Mouse (Mus musculus) hindbrain, embryonic 11.5 days (tissue): ENCODE results near the gene Wdtc1. TPM values are rescaled to one million over a fixed set of nuclear protein-coding genes. Genes with fewer than 3 reads are reported as not detected.
A peak's percentile ranks its signal among the peaks of the same experiment; 100 is the strongest.

Source experiments
- ATAC-seq: fragments of 200-750 bp; cut with Nextera tagmentation; 2 replicates; pipeline ENCODE4 v1.8.0; 2017; ENCODE audit warnings: mild to moderate bottlenecking, moderate TSS enrichment, moderate library complexity; ENCODE audit not compliant: low FRiP score
- DNase-seq: peaks from one replicate; pipeline ENCODE4 v3.0.0-alpha.2; 2015; ENCODE audit warnings: low spot score
- H3K27ac ChIP-seq: fragments of 300-500 bp; sonication (generic); 2 replicates; pipeline ENCODE4 v1.5.1; 2014; ENCODE audit warnings: mild to moderate bottlenecking, low read depth, low read length
- H3K27me3 ChIP-seq: fragments of 300-500 bp; sonication (generic); 2 replicates; pipeline ENCODE4 v1.6.1; 2014; ENCODE audit warnings: mild to moderate bottlenecking, low read length, moderate library complexity, mixed read lengths; ENCODE audit not compliant: control insufficient read depth, insufficient read depth
- H3K36me3 ChIP-seq: fragments of 300-500 bp; sonication (generic); 2 replicates; pipeline ENCODE4 v1.6.1; 2014; ENCODE audit warnings: mild to moderate bottlenecking, low read length, moderate library complexity, mixed read lengths; ENCODE audit not compliant: control insufficient read depth, insufficient read depth
- H3K4me1 ChIP-seq: fragments of 300-500 bp; sonication (generic); replicated peaks from 2 replicates; pipeline ENCODE4 v1.6.1; 2014; ENCODE audit warnings: low read length, mixed read lengths; ENCODE audit not compliant: control insufficient read depth, insufficient read depth
- H3K4me2 ChIP-seq: fragments of 300-500 bp; sonication (generic); replicated peaks from 2 replicates; pipeline ENCODE4 v1.6.1; 2014; ENCODE audit warnings: mild to moderate bottlenecking, low read depth, low read length
- H3K4me3 ChIP-seq: fragments of 300-500 bp; sonication (generic); 2 replicates; pipeline ENCODE4 v1.5.1; 2014; ENCODE audit warnings: low read depth, low read length
- H3K9ac ChIP-seq: fragments of 300-500 bp; sonication (generic); 2 replicates; pipeline ENCODE4 v1.6.1; 2014; ENCODE audit warnings: low read depth, low read length
- H3K9me3 ChIP-seq: fragments of 300-500 bp; sonication (generic); 2 replicates; pipeline ENCODE4 v1.6.1; 2016; ENCODE audit warnings: low read length; ENCODE audit not compliant: control insufficient read depth
- WGBS: fragments of 180-500 bp; shearing (Covaris S2); extraction: QIAGEN DNeasy Blood & Tissue Kit; methylation state at CpG from one replicate; pipeline ENCODE4 v1.1.7; 2014; 5-methylcytosine and 5-hydroxymethylcytosine counted together
- polyA plus RNA-seq: library from polyadenylated mRNA; unstranded; fragments of >200 nt; fragmentation: Nextera tagmentation; extraction: Ambion mirVana; gene quantifications from 2 replicates; pipeline ENCODE4 v1.2.1, GENCODE M21; 2014

The Wdtc1 gene
- polyA plus RNA-seq, 1 experiment from 2014 or later: 23.4 TPM

DNA sequence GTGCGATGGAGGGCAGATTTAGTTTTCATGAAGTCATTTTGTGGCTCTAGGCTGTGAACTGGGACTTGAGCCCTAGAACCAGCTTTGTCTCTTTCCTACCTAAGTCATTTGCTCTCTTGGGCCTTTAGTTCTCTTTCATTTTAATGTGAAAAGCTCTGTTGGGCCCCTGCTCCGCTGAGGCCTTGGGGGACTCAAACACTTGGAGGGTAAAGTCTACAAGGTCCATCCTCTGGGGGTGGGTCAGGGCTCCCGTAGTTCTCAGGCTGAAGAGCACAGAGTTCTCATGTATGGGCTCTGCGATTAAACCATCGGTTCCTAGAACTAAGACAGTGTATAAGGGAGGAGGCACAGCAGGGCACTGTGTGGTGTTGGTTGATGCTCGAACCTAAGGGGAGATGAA, 27.3 kb upstream of the Wdtc1 start:
- Histone ChIP-seq H3K36me3 (no peaks in the 10 kb centered on the region), H3K27me3 (no peaks in the 10 kb centered on the region), H3K4me2 (no peak overlapping the region), H3K9ac (no peak overlapping the region), H3K4me3 (no peak overlapping the region), H3K9me3 (no peaks in the 10 kb centered on the region), H3K27ac (no peak overlapping the region), H3K4me1 (peaks cover 8% of the 10 kb centered on the region)
- no peak for DNase-seq
- no peak for ATAC-seq
- 62% methylated on average over 6 of the region's 6 CpGs for WGBS

DNA sequence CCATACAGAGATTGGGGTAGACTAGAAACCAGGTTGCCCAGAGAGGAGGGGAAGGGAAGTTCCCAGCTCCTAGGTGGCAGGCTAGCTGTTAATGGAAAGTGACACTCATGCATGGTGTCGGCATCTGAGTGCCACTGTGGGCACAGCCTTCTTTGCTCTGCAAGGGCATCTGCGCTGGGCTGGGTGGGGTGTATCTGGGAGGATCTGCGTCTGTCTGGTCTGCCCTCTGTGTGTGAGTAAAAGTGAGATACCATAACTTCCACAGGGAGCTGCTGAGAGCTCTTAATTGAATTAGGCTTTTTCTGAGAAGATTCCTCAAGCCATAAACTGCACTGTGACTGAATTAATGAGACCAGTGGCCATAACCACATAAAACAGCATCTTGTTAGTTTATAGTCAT, 26.6 kb upstream of the Wdtc1 start:
- DNase-seq (no peak), ATAC-seq (no peak)
- H3K36me3 ChIP-seq: no peaks in the 10 kb centered on the region
- H3K9ac ChIP-seq: no peak overlapping the region
- WGBS: 74% methylated on average over 3 of the region's 3 CpGs
- H3K4me1 ChIP-seq: peaks cover 8% of the 10 kb centered on the region
- H3K27ac ChIP-seq: no peak overlapping the region
- H3K4me2 ChIP-seq: no peak overlapping the region
- H3K4me3 ChIP-seq: no peak overlapping the region
- H3K27me3 ChIP-seq: no peaks in the 10 kb centered on the region
- H3K9me3 ChIP-seq: no peaks in the 10 kb centered on the region

DNA sequence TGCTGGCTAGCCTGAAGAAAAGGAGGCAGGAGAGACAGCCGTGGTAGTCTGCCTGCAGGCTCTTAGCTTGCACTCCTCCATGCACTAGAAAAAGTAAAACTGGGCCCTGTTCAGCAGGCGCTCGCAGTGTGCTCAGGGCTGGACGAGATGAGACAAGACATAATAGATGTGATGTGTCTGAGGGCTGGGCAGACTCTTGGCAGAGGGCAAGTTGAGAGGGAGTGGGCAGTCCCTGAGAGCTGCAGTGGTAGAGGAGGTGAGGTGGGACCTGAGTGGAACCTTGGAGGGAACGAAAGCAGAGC, 25.7 kb upstream of the Wdtc1 start:
- no peak for DNase-seq
- no peaks in the 10 kb centered on the region for H3K36me3 ChIP-seq
- ATAC-seq: no peak
- WGBS: 25% methylated on average over 4 of the region's 5 CpGs
- no peaks in the 10 kb centered on the region for H3K9me3 ChIP-seq
- no peak overlapping the region for H3K4me3 ChIP-seq
- peaks cover 8% of the 10 kb centered on the region for H3K4me1 ChIP-seq
- peak overlapping the region; percentile 17; the same call in 1 of the 2 replicates for H3K27ac ChIP-seq
- no peak overlapping the region for H3K9ac ChIP-seq
- no peak overlapping the region for H3K4me2 ChIP-seq
- H3K27me3 ChIP-seq: no peaks in the 10 kb centered on the region

DNA sequence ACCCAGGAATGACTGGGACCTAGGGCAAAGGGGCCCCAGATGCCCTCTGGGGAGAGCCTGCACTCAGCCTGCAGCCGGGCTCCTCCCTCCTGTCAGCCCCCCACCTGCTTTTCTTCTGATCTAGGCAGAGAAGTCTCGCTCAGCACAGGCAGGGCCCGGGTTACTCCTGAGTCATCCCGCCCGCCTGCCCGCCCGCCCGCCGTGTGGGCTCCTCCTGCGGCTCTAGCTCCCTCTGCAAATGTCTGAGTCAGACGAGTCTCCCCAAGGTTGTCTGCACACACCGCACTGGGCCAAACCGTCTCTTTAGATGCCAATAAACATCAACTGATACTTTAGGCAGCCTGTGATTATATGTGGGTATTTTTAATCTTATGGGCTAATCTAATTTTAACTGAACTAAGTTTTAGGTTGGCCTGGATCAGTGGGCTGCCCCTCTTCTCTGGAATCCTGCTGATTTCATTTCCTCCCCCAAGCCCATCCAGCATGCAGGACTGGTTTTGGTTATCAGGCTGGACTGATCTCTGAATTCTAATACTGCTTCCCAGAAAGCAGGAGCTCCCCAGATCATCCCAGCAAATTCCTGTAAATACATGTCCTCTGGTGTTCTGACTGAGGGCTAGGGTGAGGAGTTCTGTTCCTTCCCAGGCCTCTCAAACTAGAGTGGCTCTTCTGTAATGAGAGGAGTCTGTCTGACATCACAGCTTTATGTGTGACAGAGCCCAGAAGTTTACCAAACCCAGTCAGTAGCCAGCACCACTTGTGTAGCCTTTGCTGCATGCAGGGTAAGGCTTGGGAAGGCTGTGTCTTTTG, 25.2 kb upstream of the Wdtc1 start:
- no peaks in the 10 kb centered on the region for H3K27me3 ChIP-seq

DNA sequence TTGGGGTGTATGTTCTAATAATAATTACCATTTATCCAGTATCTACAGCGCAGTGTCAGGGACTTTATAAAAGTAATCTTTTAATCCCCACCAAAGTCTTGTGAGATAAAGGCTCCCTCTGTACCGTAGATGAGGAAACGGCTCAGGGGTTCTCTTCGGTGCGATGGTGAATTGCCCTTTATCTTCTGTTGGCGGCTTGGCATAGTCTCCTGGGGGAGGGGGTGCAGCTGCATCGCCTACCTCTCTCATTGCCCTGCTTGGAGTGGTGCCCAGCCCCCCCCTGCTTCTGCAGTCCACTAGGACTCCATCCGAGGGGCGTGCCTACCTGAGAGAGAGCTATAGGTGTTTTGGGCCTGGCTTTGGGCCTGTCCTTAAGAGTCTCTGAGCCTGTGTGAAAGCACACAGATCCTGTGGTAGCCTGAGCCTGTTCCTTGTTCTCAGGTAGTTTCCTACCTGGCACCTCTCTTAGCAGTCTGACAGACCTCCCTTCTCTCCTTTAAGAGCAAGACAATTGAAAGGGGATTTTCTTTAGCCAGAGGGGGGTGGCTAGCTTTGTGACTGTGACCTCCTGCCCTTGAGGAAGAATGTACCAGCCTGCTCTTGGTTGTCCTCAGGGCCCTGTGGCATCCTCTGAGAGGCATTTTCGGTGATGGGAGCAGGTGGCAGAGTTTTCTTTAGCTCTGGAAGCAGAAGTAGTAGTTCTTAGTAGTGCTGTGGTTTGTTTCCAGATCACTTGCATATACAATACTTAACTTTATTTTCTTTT, 22.7 kb upstream of the Wdtc1 start:
- ATAC-seq (no peak), DNase-seq (no peak)
- H3K9ac ChIP-seq: no peak overlapping the region
- H3K9me3 ChIP-seq: no peaks in the 10 kb centered on the region
- H3K27ac ChIP-seq: no peak overlapping the region
- WGBS: 74% methylated on average over 10 of the region's 10 CpGs
- no peak overlapping the region for H3K4me3 ChIP-seq
- no peak overlapping the region for H3K4me2 ChIP-seq
- H3K36me3 ChIP-seq: no peaks in the 10 kb centered on the region
- H3K4me1 ChIP-seq: peaks cover 18% of the 10 kb centered on the region
- H3K27me3 ChIP-seq: no peaks in the 10 kb centered on the region

More for the DNA sequence above, 25.2 kb upstream of the Wdtc1 start:
- 11% methylated on average over 13 of the region's 13 CpGs for WGBS
- 0 out of 2 replicates have a peak overlapping the region, but pooled peaks have one; percentile 8 for H3K9ac ChIP-seq
- H3K4me1 ChIP-seq: peaks cover 8% of the 10 kb centered on the region
- no peaks in the 10 kb centered on the region for H3K9me3 ChIP-seq
- H3K36me3 ChIP-seq: no peaks in the 10 kb centered on the region
- no peak overlapping the region for H3K4me2 ChIP-seq
- DNase-seq (peak; percentile 42), ATAC-seq (no peak)
- peak overlapping the region; percentile 17; the same call in 1 of the 2 replicates for H3K27ac ChIP-seq
- H3K4me3 ChIP-seq: no peak overlapping the region

DNA sequence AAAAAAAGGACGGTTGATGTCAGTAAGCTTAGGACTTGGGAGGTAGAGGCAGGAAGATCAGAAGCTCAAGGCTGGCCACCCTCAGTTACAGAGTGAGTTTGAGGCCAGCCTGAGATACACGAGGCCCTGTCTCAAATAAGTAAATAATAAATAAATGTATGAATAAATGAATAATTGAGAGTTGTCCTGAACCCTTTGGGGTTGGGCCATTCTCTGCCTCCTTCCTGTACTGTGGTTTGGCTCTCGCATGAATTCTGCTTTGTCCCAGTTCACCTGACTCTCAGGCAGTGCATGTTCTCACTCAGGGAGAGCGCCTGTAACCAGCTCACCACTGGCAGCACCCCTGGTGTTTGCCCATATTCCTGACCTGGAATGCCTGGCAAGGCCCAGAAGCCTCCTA, 20.7 kb upstream of the Wdtc1 start:
- Histone ChIP-seq H3K27me3 (no peaks in the 10 kb centered on the region), H3K4me2 (no peak overlapping the region), H3K36me3 (no peaks in the 10 kb centered on the region), H3K4me1 (peaks cover 22% of the 10 kb centered on the region), H3K9ac (no peak overlapping the region), H3K4me3 (no peak overlapping the region), H3K27ac (no peak overlapping the region), H3K9me3 (no peaks in the 10 kb centered on the region)
- 80% methylated on average over 4 of the region's 4 CpGs for WGBS
- ATAC-seq: no peak
- no peak for DNase-seq

DNA sequence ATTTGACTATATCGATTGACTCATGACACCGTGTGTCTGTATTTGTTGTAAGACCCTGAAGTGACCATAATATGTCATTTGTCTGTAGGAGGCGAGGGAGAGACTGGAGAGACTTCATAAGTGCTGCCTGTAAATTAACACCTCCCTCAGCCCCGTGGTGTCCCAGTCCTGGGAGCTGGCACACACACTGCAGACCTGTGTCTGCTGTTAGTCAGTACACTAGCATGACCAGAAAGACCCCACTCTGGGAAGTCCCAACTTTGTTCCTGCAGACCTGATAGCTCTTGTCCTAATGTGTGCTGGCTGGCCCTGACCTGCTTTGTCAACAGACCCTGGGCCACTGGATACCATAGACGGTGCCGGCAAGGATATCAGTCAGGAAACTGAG, 19.0 kb upstream of the Wdtc1 start:
- no peak for ATAC-seq
- Histone ChIP-seq H3K9me3 (no peaks in the 10 kb centered on the region), H3K36me3 (no peaks in the 10 kb centered on the region), H3K27me3 (no peaks in the 10 kb centered on the region), H3K4me1 (peaks cover 17% of the 10 kb centered on the region), H3K9ac (peak overlapping the region; percentile 8; the same call in 1 of the 2 replicates), H3K4me3 (no peak overlapping the region), H3K27ac (no peak overlapping the region), H3K4me2 (peak overlapping the region; percentile 80)
- DNase-seq: no peak
- WGBS: 81% methylated on average over 6 of the region's 6 CpGs

DNA sequence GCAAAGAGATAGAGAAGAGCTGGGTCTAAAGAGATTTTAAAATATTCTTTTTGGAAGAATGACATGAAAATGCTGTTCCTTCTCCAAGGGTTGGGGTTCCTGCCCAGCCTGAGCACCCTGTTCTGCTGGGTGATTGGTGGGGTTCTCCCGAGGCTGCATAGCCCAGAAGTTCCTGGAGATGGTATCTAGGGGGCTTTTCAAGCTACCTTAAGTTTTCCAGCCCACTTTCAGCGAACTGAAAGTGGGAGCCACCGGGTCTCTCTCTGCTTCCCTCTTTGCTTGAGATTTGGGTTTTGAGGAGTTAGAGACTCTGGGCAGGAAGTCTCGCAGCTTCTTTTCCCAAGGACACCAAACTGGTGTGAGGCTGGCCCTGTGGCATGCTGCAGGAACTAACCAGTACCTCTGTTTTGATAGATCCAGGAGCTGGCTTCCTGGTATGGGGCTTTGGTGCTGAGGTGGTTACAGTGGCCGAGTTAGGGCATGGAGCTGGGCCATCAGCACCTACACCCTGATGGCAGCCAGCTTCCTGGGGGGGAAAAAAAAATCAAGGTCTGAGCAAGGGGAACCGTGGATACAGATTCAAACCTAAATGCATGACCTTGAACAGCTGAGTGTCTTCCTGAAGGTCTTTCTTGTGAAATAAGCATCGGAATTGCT, 18.5 kb upstream of the Wdtc1 start:
- 84% methylated on average over 7 of the region's 7 CpGs for WGBS
- H3K36me3 ChIP-seq: no peaks in the 10 kb centered on the region
- ATAC-seq: no peak
- 0 out of 2 replicates have a peak overlapping the region, but pooled peaks have one; percentile 7 for H3K9ac ChIP-seq
- no peaks in the 10 kb centered on the region for H3K27me3 ChIP-seq
- H3K27ac ChIP-seq: no peak overlapping the region
- peak overlapping the region; percentile 80 for H3K4me2 ChIP-seq
- peak overlapping the region; percentile 16; the same call in 1 of the 2 replicates for H3K4me3 ChIP-seq
- no peaks in the 10 kb centered on the region for H3K9me3 ChIP-seq
- DNase-seq: no peak
- H3K4me1 ChIP-seq: peaks cover 17% of the 10 kb centered on the region
